20 mouse cellular contexts compared by ENCODE assay signal in the genomic region with DNA sequence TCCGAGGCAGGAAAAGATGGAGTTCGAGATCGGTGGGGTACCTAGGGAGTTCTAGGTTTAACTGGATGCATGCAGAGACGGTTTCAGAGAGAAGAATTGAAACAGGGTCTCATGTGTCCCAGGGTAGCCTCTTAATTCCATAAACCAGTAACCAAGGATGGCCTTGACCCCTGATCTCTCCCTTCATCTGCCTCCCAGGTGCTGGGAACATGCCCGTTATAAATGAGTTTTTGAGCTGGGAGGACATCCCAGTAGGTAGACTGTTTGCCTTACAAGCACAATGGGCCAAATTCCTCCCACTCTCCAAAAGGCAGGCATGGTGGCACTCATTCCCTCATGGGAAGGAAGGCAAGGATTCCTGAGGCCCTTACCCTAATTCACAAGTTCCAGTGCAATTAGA. TPM values are rescaled to one million over a fixed set of nuclear protein-coding genes. Genes with fewer than 3 reads are reported as not detected.
DNase-seq lines count a peak whose midpoint lies in the region; ATAC-seq and TF ChIP-seq lines count a peak whose summit lies in the region.
"Had no signal": no experiment of that assay in that cellular context is flagged by ENCODE, and none has a peak within 500 bp of the region (broad histone marks: within the 10 kb centered on the region; RNA-seq: fewer than 3 reads in every experiment).

No protein-coding gene starts in this region.

- 74% methylated on average over 5 of the region's 5 CpGs for WGBS in kidney, embryonic 14.5 days

- H3K9ac ChIP-seq in kidney, embryonic 14.5 days (ENCODE audit: low read depth, low read length), result no peak overlapping the region
- peak overlapping the region; percentile 28; the same call in 1 of the 2 replicates for H3K9ac ChIP-seq in ES-Bruce4 (ENCODE audit: low read depth, poor library complexity, severe bottlenecking)
- H3K9ac ChIP-seq: embryonic facial prominence, embryonic 12.5 days; forebrain, embryonic 13.5 days; forebrain, embryonic 15.5 days; forebrain, postnatal 0 days had no signal

- no peak for TF ChIP-seq CTCF in ES-Bruce4 (IDR thresholded peaks at IDR 0.05; ENCODE audit: low read depth, low read length)

- no peaks in the 10 kb centered on the region for H3K9me3 ChIP-seq in kidney, embryonic 14.5 days (ENCODE audit: control insufficient read depth, low read length)
- no peaks in the 10 kb centered on the region for H3K9me3 ChIP-seq in megakaryocyte, embryonic 14.5 days
- no peaks in the 10 kb centered on the region for H3K9me3 ChIP-seq in ES-Bruce4 (replicated peaks; ENCODE audit: control insufficient read depth, insufficient read depth, low read length, poor library complexity, severe bottlenecking)
- H3K9me3 ChIP-seq: embryonic facial prominence, embryonic 10.5 days; embryonic facial prominence, embryonic 12.5 days; forebrain, embryonic 13.5 days; forebrain, embryonic 15.5 days had no signal

- H3K36me3 ChIP-seq in kidney, embryonic 14.5 days (ENCODE audit: control insufficient read depth, insufficient read depth, low read length), result no peaks in the 10 kb centered on the region
- H3K36me3 ChIP-seq in megakaryocyte, embryonic 14.5 days (replicated peaks; ENCODE audit: low read length), result peaks cover 12% of the 10 kb centered on the region
- no peaks in the 10 kb centered on the region; the same call in 1 of the 2 replicates for H3K36me3 ChIP-seq in ES-Bruce4 (ENCODE audit: control insufficient read depth, insufficient read depth, low read length, poor library complexity, severe bottlenecking)
- H3K36me3 ChIP-seq: embryonic facial prominence, embryonic 10.5 days; embryonic facial prominence, embryonic 12.5 days; forebrain, embryonic 15.5 days had no signal

- TF ChIP-seq EP300 in ES-Bruce4 (IDR thresholded peaks at IDR 0.05; ENCODE audit: insufficient read depth, low read depth, low read length), result no peak

- no peak for TF ChIP-seq POLR2A in ES-Bruce4 (IDR thresholded peaks at IDR 0.05; ENCODE audit: insufficient read depth, low read length)

- H3K4me2 ChIP-seq in kidney, embryonic 14.5 days (replicated peaks; ENCODE audit: low read depth, low read length), result no peak overlapping the region
- H3K4me2 ChIP-seq: embryonic facial prominence, embryonic 12.5 days; forebrain, embryonic 13.5 days; forebrain, embryonic 15.5 days had no signal

- peaks cover 10% of the 10 kb centered on the region; the same call in 1 of the 2 replicates for H3K27me3 ChIP-seq in kidney, embryonic 14.5 days (ENCODE audit: control insufficient read depth, insufficient read depth, low read length)
- H3K27me3 ChIP-seq in megakaryocyte, embryonic 14.5 days (replicated peaks), result peaks cover 2% of the 10 kb centered on the region
- no peaks in the 10 kb centered on the region for H3K27me3 ChIP-seq in ES-Bruce4 (ENCODE audit: control insufficient read depth, insufficient read depth, low read length, poor library complexity, severe bottlenecking)

- no peak overlapping the region for H3K4me3 ChIP-seq in kidney, embryonic 14.5 days (ENCODE audit: low read length)
- peak overlapping the region; percentile 50 for H3K4me3 ChIP-seq in megakaryocyte, embryonic 14.5 days (replicated peaks)
- no peak overlapping the region for H3K4me3 ChIP-seq in ES-Bruce4 (ENCODE audit: low read depth, low read length)
- H3K4me3 ChIP-seq: embryonic facial prominence, embryonic 10.5 days; embryonic facial prominence, embryonic 12.5 days; forebrain, embryonic 13.5 days; forebrain, embryonic 15.5 days had no signal

- peak; percentile 62 for DNase-seq in kidney, adult 9 months
- DNase-seq in ovary, postnatal 36 days (ENCODE audit: low spot score), result no peak
- DNase-seq: adrenal gland, adult 2 months; adrenal gland, postnatal 10 days; adrenal gland, postnatal 25 days; cerebellum, adult 11-12 months; cerebellum, adult 2 months; cerebellum, adult 9-10 months; cerebellum, postnatal 10 days; cerebellum, postnatal 25 days; forebrain, postnatal 0 days had no signal

- peaks cover 8% of the 10 kb centered on the region; the same call in 1 of the 2 replicates for H3K4me1 ChIP-seq in kidney, embryonic 14.5 days (ENCODE audit: control insufficient read depth, insufficient read depth, low read length)
- peaks cover 73% of the 10 kb centered on the region for H3K4me1 ChIP-seq in megakaryocyte, embryonic 14.5 days
- H3K4me1 ChIP-seq in ES-Bruce4 (ENCODE audit: control insufficient read depth, insufficient read depth, low read length), result peaks cover 3% of the 10 kb centered on the region

- H3K27ac ChIP-seq in kidney, embryonic 14.5 days (ENCODE audit: low read depth, low read length), result no peak overlapping the region
- peak overlapping the region; percentile 9; the same call in 1 of the 2 replicates for H3K27ac ChIP-seq in ES-Bruce4 (ENCODE audit: insufficient read depth, low read length)
- H3K27ac ChIP-seq: embryonic facial prominence, embryonic 10.5 days; embryonic facial prominence, embryonic 12.5 days; forebrain, embryonic 13.5 days; forebrain, embryonic 15.5 days had no signal

- ATAC-seq in kidney, embryonic 14.5 days (ENCODE audit: low FRiP score, low TSS enrichment), result no peak
- ATAC-seq in megakaryocyte, adult 5-6 weeks (ENCODE audit: poor library complexity, severe bottlenecking), result no peak
- no peak for ATAC-seq in megakaryocyte progenitor cell, adult 5-6 weeks (replicated peaks; ENCODE audit: poor library complexity)
- ATAC-seq: forebrain, embryonic 13.5 days; forebrain, embryonic 15.5 days; forebrain, postnatal 0 days had no signal

RNA-seq across cellular contexts. Expression of gene Abcc4, which starts 2.1 kb away (rescaled TPM):
- 5.4 and 12.2 TPM in 2 replicates for polyA plus RNA-seq in kidney, embryonic 14.5 days (2014; fragmentation: Nextera tagmentation; extraction: Ambion mirVana)
- polyA plus RNA-seq in megakaryocyte, embryonic 14.5 days (2012; ENCODE audit: insufficient read depth, low replicate concordance), result 1.7 and 1.8 TPM in 2 replicates
- 29.8 and 32.4 TPM in 2 replicates for total RNA-seq in megakaryocyte, adult 5-6 weeks (2015)
- 24.6 and 28.5 TPM in 2 replicates for total RNA-seq in megakaryocyte, adult 5-6 weeks (2017)
- polyA plus RNA-seq in ES-Bruce4 (2011; ENCODE audit: insufficient read depth, insufficient read length, low read depth, missing spikeins), result 29.0 and 32.2 TPM in 2 replicates
- total RNA-seq in megakaryocyte progenitor cell, adult 5-6 weeks (2015), result 38.3 and 41.5 TPM in 2 replicates
- 33.7 and 37.0 TPM in 2 replicates for total RNA-seq in megakaryocyte progenitor cell, adult 5-6 weeks (2017)
